Comparison of ENCODE assay signal across 27 mouse cellular contexts in the genomic region with DNA sequence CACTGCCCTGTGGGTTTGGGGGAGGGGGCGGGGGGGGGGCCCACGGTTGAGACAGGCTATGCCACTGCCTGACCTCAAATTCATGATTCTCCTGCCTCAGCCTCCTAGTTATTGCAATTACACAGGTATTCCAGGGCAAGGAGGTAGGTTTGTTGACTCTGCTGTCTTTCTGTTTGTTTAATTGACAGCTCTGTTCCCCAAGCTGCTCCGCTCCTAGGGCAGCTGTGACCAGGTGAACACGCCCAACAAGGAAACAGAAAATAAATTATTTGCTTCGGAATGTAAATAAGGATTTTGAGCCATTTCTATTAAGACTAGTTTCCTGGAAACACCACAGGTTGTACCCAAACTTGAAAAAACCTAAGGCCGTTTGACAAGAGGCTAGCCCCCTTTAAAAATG. TPM values are rescaled to one million over a fixed set of nuclear protein-coding genes. Genes with fewer than 3 reads are reported as not detected.
"Had no signal": no experiment of that assay in that cellular context is flagged by ENCODE, and none has a peak within 500 bp of the region (broad histone marks: within the 10 kb centered on the region; RNA-seq: fewer than 3 reads in every experiment).

No protein-coding gene starts in this region.

- H3K36me3 ChIP-seq: limb, embryonic 13.5 days; liver, embryonic 15.5 days; lung, embryonic 15.5 days; midbrain, embryonic 13.5 days had no signal

- H3K4me3 ChIP-seq: layer of hippocampus, adult 2 months; limb, embryonic 10.5 days; limb, embryonic 13.5 days; liver, embryonic 12.5 days; liver, embryonic 15.5 days; lung, embryonic 15.5 days; megakaryocyte, embryonic 14.5 days; midbrain, embryonic 10.5 days; midbrain, embryonic 13.5 days had no signal

- H3K9me3 ChIP-seq: limb, embryonic 10.5 days; limb, embryonic 13.5 days; liver, embryonic 12.5 days; liver, embryonic 15.5 days; lung, embryonic 15.5 days; megakaryocyte, embryonic 14.5 days; midbrain, embryonic 10.5 days; midbrain, embryonic 13.5 days had no signal

- DNase-seq: kidney, adult 18-20 months; kidney, adult 9 months; kidney, postnatal 25 days; layer of hippocampus, adult 9-11 months; liver; lung, adult 18-20 months; lung, postnatal 10 days; lung, postnatal 36 days; thymus, postnatal 36 days had no signal

- H3K27ac ChIP-seq: kidney, postnatal 0 days; layer of hippocampus, adult 2 months; limb, embryonic 10.5 days; limb, embryonic 13.5 days; liver, embryonic 12.5 days; liver, embryonic 15.5 days; midbrain, embryonic 10.5 days; midbrain, embryonic 13.5 days had no signal

- H3K9ac ChIP-seq: limb, embryonic 13.5 days; liver, embryonic 12.5 days; liver, embryonic 15.5 days; lung, embryonic 15.5 days; midbrain, embryonic 13.5 days had no signal

- H3K4me2 ChIP-seq: limb, embryonic 13.5 days; liver, embryonic 12.5 days; liver, embryonic 15.5 days; lung, embryonic 15.5 days; midbrain, embryonic 13.5 days had no signal

- H3K27me3 ChIP-seq: limb, embryonic 13.5 days had no signal

- ATAC-seq: liver, embryonic 12.5 days; midbrain, embryonic 13.5 days; midbrain, embryonic 16.5 days had no signal

RNA-seq across cellular contexts. Expression of a gene that starts 8.9 kb away (rescaled TPM):
- total RNA-seq: layer of hippocampus, adult 2 months; layer of hippocampus, postnatal 25 days; left cerebral cortex, adult 18-20 months; left cerebral cortex, postnatal 25 days had no signal
- polyA plus RNA-seq: kidney, postnatal 0 days; large intestine, adult 2 months; urinary bladder, adult 2 months had no signal

RNA-seq across cellular contexts. Expression of a gene that starts 43.9 kb away (rescaled TPM):
- total RNA-seq: layer of hippocampus, adult 2 months; layer of hippocampus, postnatal 25 days; left cerebral cortex, adult 18-20 months; left cerebral cortex, postnatal 25 days had no signal
- polyA plus RNA-seq: kidney, postnatal 0 days; limb, embryonic 10.5 days; limb, embryonic 13.5 days; liver, embryonic 12.5 days; liver, embryonic 15.5 days; lung, embryonic 15.5 days; midbrain, embryonic 10.5 days; midbrain, embryonic 13.5 days; midbrain, embryonic 16.5 days; neural tube, embryonic 11.5 days; neural tube, embryonic 14.5 days had no signal
